Mouse (Mus musculus) myocyte (in vitro differentiated cells): Measurements from ENCODE around the gene Ptdss2.

Source experiments
- E2F4 ChIP-seq: IDR thresholded peaks from one replicate; pipeline ENCODE4 v1.6.1; 2011; ENCODE audit warnings: mild to moderate bottlenecking, control low read depth, moderate library complexity; ENCODE audit not compliant: insufficient read depth
- MAX ChIP-seq: IDR thresholded peaks from one replicate; pipeline ENCODE4 v1.6.1; 2011; ENCODE audit warnings: low read depth, mild to moderate bottlenecking, control low read depth
- MYOD1 ChIP-seq, 3 experiments: IDR thresholded peaks; one replicate each; pipeline ENCODE4 v1.6.1; 2011; ENCODE audit warnings: control low read depth in 2 of 3, low read depth in 2 of 3, mild to moderate bottlenecking in 2 of 3, moderate library complexity in 1 of 3; ENCODE audit not compliant: insufficient read length in 2 of 3, control insufficient read depth in 1 of 3
- MYOG ChIP-seq, 3 experiments: IDR thresholded peaks; one replicate each; pipeline ENCODE4 v1.6.1; 2011; ENCODE audit warnings: control low read depth in 2 of 3, low read depth in 2 of 3, mild to moderate bottlenecking in 2 of 3; ENCODE audit not compliant: insufficient read length in 2 of 3, control insufficient read depth in 1 of 3, insufficient read depth in 1 of 3
- POLR2A ChIP-seq: IDR thresholded peaks from one replicate; pipeline ENCODE4 v1.6.1; 2011; ENCODE audit warnings: low read depth, mild to moderate bottlenecking, control low read depth, moderate library complexity; ENCODE audit not compliant: insufficient read length
- POLR2AphosphoS2 ChIP-seq: IDR thresholded peaks from one replicate; pipeline ENCODE4 v1.6.1; 2011; ENCODE audit warnings: low read depth, control low read depth; ENCODE audit not compliant: insufficient read length
- REST ChIP-seq: IDR thresholded peaks from one replicate; pipeline ENCODE4 v1.6.1; 2011; ENCODE audit warnings: mild to moderate bottlenecking, control low read depth, moderate library complexity; ENCODE audit not compliant: insufficient read depth, insufficient read length
- TCF12 ChIP-seq: IDR thresholded peaks from one replicate; pipeline ENCODE4 v1.6.1; 2011; ENCODE audit warnings: mild to moderate bottlenecking, control low read depth; ENCODE audit not compliant: poor library complexity, insufficient read depth, severe bottlenecking

- TF ChIP-seq POLR2A (no peak), POLR2AphosphoS2 (no peak), MYOG (IDR thresholded peaks at IDR 0.05; ENCODE audit: control insufficient read depth in 1 of 3, insufficient read depth in 1 of 3, insufficient read length in 2 of 3, low read depth in 2 of 3) (no peak), E2F4 (no peak), MAX (no peak), REST (no peak), MYOD1 (IDR thresholded peaks at IDR 0.05; ENCODE audit: control insufficient read depth in 1 of 3, insufficient read length in 2 of 3, low read depth in 2 of 3) (no peak), TCF12 (no peak)
Measured at GRCm38 (mm10) chr7:141103161-141103560, 19.0 kb upstream of the Ptdss2 start.
